Mouse (Mus musculus): Measurements from ENCODE around the gene Jun.

Gene Jun

DNA sequence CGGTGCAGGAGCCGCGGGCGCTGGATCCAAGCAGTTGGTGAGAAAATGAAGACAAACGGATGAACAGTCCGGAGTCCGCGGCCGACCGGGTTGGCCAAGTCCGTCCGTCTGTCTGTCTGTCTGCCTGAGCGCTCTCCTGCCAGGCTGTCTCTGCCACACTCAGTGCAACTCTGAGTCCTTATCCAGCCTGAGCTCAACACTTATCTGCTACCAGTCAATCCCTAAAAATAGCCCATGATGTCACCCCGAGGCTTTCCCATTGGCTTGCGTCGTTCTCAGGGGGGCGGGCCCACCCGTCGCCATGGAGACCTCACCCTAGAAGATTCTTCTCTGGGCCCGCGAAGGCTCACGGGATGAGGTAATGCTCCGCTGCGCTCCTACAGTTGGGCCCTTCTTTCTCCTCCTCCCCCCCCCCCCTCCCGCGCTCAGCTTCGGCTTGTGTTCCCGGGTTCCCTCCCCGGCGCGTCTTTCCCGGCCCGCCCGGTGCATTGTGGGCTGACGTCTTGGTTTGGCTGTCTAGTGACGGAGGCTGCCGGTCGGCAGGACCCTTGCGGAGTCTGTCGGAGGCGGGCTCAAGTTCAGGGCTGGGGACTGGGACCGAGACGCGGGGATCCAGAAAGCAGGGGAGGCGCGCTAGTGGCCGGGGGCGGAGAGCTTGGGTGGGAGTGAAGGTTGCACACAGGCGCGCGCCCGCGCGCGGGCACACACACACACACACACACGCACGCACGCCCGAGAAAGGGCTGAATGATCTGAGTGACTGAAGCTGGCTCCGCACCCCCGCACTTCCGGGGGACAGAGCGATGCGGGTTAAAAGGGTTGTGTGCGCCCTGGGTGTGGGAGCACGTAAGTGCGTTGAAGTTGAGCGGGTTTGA lies at the start of gene Jun:
Gene Jun, minus strand, starts transcription at position 198 of the 875 bp plus-strand sequence.
- peak; percentile 100 for DNase-seq

DNA sequence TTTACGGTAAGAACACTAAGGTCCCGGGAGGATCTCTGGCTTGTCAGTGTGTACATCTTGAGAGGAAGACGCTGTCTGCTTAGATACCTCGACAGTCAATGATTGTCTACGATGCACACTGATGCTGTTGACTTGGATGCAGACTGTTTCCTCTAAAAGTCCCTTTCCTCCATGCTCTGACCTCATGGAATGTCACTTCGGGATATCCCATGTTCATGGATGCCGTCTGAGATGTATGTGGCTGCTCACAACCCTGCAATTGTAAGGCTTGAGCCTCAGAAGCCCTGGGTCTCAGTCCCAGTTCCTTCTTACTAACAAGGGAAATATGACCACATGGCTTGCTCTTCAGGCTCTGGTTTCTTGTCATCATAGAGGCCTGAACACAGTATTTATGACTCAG lies 49.7 kb upstream of the Jun start:
- DNase-seq, result no peak

DNA sequence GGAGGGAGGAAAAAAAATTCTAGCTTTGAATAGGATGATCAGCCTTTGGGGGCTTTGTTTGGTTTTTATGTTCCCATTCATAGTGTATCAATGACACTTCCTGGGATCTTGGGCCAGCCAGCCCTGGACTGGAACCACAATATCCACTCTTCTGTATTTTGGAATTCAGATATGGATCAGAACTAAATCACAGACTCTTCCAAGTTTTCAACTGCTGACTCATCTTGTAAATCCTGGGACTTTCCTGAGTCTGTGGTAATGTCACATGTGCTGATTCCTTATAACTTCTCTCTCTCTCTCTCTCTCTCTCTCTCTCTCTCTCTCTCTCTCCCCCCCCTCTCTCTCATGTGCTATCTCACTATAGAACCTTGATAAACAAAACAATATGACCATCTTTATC lies 48.7 kb upstream of the Jun start:
- DNase-seq, result no peak

DNA sequence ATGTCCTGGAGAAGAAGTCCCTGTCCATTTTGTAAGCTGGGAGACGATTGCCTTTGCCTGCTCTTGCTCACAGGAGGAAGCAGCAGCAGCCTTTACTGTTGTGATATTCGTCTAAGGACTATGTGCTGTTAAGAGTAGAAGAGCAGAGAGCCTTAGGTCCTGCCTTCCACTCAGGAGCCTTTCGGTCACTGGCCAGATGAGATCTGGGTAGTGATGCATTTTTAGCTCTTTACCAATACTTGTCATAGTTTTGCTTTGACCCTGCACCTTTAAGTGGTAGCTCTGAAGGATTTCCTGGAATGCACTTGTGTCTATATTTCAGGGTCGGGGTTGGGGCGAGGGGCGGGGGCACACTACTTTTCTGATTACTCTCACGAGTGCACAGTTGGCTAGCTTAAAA lies 47.4 kb upstream of the Jun start:
- DNase-seq, result no peak

- no peak for DNase-seq
Measured at GRCm38 (mm10) chr4:95098722-95099097, 46.7 kb upstream of the Jun start.

- no peak for DNase-seq
Measured at GRCm38 (mm10) chr4:95097942-95098721, 46.1 kb upstream of the Jun start.

DNA sequence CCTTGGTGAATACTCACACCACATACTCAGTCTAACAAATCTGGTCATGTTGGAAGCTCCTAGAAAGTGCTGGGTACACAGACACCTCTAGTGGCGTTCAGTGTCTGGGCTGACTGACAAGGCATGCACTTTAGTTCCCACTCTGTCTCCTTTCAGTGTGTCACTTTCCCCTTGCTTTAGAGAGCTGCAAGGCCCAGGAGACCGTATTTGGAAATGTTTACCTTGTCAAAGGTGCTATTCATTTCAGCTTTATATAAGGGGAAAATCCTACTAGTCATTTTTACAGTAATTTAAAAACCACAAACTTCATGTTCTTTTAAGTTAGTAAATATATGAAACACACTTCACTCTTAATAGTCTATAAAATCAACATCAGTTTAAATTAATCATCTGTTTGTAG lies 44.7 kb upstream of the Jun start:
- no peak for DNase-seq

DNA sequence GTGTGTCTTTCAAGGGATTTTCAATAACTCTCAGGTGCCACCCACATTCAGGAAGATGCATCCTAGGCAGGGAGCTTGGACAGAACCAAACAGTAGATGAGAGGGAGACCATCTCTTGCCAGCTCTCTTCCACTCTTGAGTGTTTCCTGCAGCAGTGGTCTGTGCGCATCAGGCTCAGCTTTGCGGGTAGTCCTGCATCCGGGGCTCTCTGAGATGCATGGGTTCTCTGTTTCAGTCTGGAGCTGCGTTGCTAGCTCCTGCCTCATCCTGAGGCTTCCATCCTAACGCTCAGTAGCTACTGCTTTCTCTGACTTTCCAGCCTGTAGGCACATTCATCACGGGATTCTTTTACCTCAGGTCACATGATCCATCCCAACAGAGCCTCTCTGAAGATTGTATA lies 43.9 kb upstream of the Jun start:
- DNase-seq, result no peak

DNA sequence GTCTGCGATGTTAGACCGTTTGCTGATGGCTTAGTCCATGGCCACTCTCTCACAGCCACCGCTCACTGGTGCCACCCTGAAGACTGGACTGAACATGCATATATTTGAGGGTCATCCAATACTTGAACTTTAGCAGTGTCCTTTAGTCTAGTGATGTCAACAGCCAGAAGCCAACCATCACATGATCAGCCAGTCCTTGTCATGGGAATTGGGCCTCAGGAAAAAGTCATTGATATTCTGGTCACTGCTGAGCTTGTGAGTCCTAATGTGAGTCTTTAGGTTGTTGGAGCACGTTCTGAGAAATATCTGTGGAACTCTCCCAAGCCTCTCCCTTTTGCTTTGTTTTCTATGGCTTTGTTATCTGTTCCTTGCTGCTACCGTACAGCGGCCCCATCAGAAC lies 43.3 kb upstream of the Jun start:
- DNase-seq, result no peak

DNA sequence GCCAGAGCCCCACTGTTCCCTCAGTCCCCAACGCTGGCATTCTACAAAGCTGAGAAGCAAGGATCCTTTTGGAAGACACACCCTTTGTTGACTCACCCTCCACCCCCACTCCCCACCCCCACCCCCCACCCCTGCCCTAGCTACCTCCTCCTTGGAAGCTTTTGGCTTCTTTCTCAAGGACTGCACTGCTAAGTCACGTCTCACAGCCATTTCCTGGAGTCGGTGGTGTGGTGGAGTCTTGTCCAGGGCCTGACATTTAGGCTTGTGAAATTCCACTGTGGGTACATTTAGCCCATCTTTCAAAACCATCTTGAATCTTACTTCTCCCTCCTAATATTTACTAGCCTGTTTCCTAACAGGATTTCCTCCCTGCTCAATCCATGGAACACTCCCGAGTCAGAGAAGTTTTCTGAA lies 42.7 kb upstream of the Jun start:
- DNase-seq, result no peak

GRCm38 (mm10) chr4:95093615-95094014 lies 41.6 kb upstream of the Jun start:
- no peak for DNase-seq

DNA sequence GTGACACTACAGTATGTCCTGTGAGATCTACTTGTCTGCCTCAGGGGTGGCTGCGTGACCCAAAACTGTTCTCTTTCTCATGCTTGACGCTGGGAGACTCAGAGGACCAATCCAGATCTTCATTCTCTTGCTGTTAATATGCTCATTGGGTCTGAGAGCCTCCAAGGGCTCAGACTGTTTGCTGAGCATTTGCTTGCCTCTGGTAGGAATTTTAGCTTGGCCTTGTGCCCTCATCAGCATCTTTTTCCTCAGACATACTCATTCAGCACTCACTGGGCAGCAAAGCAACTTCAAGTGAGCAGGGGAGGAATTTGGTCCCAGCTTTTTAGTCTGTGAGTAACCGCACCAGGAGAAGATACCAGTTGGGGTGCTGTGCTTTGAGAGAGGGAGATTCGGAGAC lies 40.5 kb upstream of the Jun start:
- no peak for DNase-seq

GRCm38 (mm10) chr4:95091536-95091935 lies 39.5 kb upstream of the Jun start:
- DNase-seq, result no peak

GRCm38 (mm10) chr4:95089968-95090367 lies 37.9 kb upstream of the Jun start:
- DNase-seq, result no peak

DNA sequence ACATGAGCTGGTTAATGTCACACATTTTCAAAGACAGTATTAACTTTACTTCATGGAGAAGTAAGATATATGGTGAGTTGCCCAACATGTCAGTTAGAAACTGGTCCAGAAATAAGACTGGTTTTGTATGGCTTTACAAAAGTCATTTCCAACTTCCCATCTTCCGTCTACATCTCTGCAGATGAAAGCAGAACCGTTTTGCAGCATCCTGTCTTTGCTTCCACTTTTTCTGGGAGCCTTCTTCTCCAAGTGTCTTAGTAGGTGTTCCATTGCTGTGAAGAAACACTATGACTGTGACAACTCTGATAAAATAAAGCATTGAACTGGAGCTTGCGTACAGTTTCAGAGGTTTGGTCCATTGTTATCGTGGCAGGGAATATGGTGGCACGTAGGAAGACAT lies 37.0 kb upstream of the Jun start:
- DNase-seq, result no peak

- DNase-seq, result no peak
Measured at GRCm38 (mm10) chr4:95083957-95084356, 31.9 kb upstream of the Jun start.

- DNase-seq, result peak; percentile 54
Measured at GRCm38 (mm10) chr4:95083191-95083729, 31.2 kb upstream of the Jun start.

- peak; percentile 46 for DNase-seq
Measured at GRCm38 (mm10) chr4:95082481-95083088, 30.6 kb upstream of the Jun start.

DNA sequence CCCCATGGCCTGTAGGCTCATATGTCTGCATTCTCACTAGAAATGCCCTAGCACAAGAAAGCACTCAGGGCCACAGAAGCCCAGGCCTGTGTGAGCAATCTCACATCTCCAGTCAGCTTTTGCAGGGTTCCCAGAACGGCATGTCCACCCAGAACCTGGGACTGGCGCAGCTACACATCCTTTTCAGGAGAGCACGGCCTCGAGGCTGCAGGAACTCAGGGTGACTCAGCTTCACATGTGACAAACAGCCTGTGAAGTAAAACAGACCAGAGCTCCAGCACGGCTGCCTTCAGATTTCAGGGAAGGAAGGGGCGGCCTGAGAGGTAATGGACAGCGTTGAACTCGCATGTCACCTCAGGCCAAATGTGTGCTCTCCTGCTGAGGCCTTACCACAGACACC lies 29.6 kb upstream of the Jun start:
- peak; percentile 10 for DNase-seq

- DNase-seq, result no peak
Measured at GRCm38 (mm10) chr4:95078625-95079024, 26.6 kb upstream of the Jun start.

- DNase-seq, result no peak
Measured at GRCm38 (mm10) chr4:95076279-95076678, 24.3 kb upstream of the Jun start.

- DNase-seq, result no peak
Measured at GRCm38 (mm10) chr4:95075591-95076002, 23.6 kb upstream of the Jun start.

DNA sequence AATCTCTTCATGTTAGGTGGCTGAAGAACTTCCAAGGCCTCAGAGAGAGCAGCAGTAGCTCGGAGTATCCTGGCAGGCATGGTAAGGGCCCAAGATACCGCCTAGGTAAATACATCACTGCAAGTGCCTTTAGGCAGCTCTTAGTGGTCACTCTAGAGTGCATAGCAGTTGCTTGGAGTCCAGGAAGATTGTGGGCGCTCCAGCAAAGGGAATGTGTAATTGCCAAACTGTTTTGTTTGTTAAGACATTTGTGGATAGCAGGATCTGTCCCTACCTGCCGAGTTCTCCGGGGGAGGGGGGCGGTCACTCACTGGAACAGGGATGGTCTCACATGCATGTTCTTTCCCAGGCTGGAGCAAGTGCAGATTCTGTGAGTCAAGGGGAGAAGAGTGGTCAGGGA lies 22.3 kb upstream of the Jun start:
- DNase-seq, result no peak
